Mouse (Mus musculus): ENCODE measurements around the gene Tmem238. TPM values are rescaled to one million over a fixed set of nuclear protein-coding genes. Genes with fewer than 3 reads are reported as not detected.

The Tmem238 gene
- polyA plus RNA-seq, 1 experiment: 59.4 TPM

DNA sequence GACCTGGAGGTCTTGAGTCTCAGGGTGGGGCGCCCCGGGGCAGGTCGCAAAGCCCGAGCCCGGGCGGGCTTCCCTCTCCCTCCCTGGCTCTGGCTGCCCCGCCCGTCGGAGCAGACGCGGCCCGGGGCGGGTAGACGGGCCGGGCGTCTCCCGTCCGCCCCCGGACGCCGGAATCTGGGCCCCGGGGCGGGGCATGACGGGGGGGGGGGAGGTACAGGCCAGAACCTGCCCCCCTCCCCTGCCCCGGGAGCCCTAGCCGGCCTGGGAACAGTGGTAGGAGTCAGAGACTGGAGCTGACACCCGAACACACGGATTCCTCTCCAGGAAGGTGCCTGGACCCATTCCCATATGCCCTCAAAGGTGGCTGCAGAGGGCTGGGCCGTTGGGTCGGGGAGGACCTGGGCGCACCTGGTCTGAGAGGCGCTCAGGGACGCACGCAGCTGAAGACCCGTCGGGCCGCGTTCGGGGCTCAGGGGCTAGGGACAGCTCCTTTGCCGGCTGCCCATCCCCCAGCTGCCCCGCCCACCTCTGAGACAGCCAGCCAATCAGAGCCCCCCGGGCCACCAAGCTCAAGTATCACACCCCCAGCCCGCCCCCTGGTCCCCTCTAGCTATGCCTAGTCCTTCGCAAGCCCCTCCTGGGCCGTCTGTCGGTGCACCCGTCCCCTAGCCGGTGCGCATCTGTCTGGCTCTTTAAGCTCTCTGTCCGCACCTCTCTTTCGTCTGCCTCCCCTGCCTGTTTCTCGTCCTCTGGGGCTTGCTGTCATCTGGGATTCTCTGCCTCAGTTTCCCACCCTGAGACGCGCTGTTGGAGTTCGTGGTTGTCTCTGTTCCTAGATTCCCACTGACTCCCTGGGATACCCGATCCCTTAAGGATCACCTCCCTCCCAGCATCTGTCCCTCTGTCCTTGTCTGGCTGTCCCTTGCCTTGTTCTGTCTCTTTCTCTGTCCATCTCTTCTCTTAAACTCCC lies 12.3 kb downstream of the Tmem238 start:
- peak overlapping the region; percentile 53 for H3K4me3 ChIP-seq (replicated peaks; ENCODE audit: extremely low read depth, low read depth, low read length)
- TF ChIP-seq POLR2A (IDR thresholded peaks at IDR 0.05; ENCODE audit: borderline replicate concordance, extremely low read depth, low read depth, low read length) (no peak), CTCF (IDR thresholded peaks at IDR 0.05; ENCODE audit: insufficient read depth, low read length) (no peak)
- peak; percentile 50 for DNase-seq
- WGBS: 2% methylated on average over 47 of the region's 56 CpGs
- no peaks in the 10 kb centered on the region for H3K4me1 ChIP-seq (ENCODE audit: control insufficient read depth, insufficient read depth, low read length)

DNA sequence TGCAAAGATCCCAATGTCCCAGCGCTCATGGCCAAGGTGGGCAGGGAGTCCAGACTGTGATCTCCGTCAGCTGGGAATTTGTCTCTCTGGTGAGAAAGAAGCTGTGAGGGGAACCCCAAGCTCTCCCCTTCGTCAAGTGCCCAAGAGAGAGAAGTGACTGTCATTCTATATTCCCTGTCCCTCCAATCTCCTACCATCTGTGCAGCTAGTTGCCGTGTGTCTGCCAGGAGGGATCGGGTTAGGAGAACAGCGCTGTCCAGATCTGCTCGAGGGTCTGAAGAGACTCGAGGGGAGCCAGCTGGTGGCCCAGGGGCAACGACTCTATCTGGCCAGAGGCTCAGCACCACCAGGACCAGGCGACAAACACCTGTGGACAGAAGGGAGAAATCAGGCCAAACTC lies 13.3 kb downstream of the Tmem238 start:
- no peak overlapping the region for H3K4me3 ChIP-seq (replicated peaks; ENCODE audit: extremely low read depth, low read depth, low read length)
- WGBS: 52% methylated on average over 10 of the region's 10 CpGs
- no peak for DNase-seq
- TF ChIP-seq POLR2A (IDR thresholded peaks at IDR 0.05; ENCODE audit: borderline replicate concordance, extremely low read depth, low read depth, low read length) (no peak), CTCF (IDR thresholded peaks at IDR 0.05; ENCODE audit: insufficient read depth, low read length) (no peak)
- no peaks in the 10 kb centered on the region for H3K4me1 ChIP-seq (ENCODE audit: control insufficient read depth, insufficient read depth, low read length)

DNA sequence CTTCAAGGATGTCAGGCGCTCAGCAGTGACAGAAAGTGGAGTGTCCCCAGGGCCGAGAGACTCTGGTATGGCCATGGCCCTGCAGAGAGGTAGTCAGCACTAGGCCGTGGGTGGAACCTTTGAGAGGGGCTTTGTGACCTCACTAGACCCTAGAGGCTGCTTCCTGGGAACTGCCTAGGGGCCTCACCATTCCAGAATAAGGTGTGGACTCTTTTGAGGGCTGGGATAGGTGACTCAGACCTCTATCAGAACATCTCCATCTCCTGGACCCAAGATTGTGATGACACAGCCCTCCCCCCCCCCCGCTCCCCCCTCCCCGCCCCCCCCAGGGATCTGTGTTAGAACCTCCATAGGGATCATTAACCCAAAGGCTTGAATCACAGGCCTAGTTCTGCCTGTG lies 18.3 kb downstream of the Tmem238 start, which contains the start of gene Fam71e2:
TSS of gene Fam71e2 (minus strand) at position 101 of the 400 bp plus-strand sequence.
- TF ChIP-seq CTCF (IDR thresholded peaks at IDR 0.05; ENCODE audit: insufficient read depth, low read length): no peak
- DNase-seq: no peak
- Histone ChIP-seq H3K4me3 (replicated peaks; ENCODE audit: extremely low read depth, low read depth, low read length) (no peak within 1 kb of the TSS), H3K4me1 (ENCODE audit: control insufficient read depth, insufficient read depth, low read length) (no peaks in the 10 kb centered on the region)
- 79% methylated on average over 5 of the region's 5 CpGs for WGBS

GRCm38 (mm10) chr7:4764946-4765710 lies 24.3 kb downstream of the Tmem238 start:
- TF ChIP-seq CTCF (IDR thresholded peaks at IDR 0.05; ENCODE audit: insufficient read depth, low read length) (no peak), POLR2A (IDR thresholded peaks at IDR 0.05; ENCODE audit: borderline replicate concordance, extremely low read depth, low read depth, low read length) (no peak)
- Histone ChIP-seq H3K4me3 (replicated peaks; ENCODE audit: extremely low read depth, low read depth, low read length) (peak overlapping the region; percentile 38), H3K4me1 (ENCODE audit: control insufficient read depth, insufficient read depth, low read length) (no peaks in the 10 kb centered on the region)
- DNase-seq: no peak
- WGBS: 21% methylated on average over 4 of the region's 4 CpGs

- H3K4me3 ChIP-seq (replicated peaks; ENCODE audit: extremely low read depth, low read depth, low read length): no peak overlapping the region
- H3K4me1 ChIP-seq (ENCODE audit: control insufficient read depth, insufficient read depth, low read length): no peaks in the 10 kb centered on the region
- no peak for DNase-seq
- 39% methylated on average over 1 of the region's 1 CpGs for WGBS
- no peak for TF ChIP-seq POLR2A (IDR thresholded peaks at IDR 0.05; ENCODE audit: borderline replicate concordance, extremely low read depth, low read depth, low read length)
- no peak for TF ChIP-seq CTCF (IDR thresholded peaks at IDR 0.05; ENCODE audit: insufficient read depth, low read length)
Measured at GRCm38 (mm10) chr7:4759670-4760069, 29.8 kb downstream of the Tmem238 start.

DNA sequence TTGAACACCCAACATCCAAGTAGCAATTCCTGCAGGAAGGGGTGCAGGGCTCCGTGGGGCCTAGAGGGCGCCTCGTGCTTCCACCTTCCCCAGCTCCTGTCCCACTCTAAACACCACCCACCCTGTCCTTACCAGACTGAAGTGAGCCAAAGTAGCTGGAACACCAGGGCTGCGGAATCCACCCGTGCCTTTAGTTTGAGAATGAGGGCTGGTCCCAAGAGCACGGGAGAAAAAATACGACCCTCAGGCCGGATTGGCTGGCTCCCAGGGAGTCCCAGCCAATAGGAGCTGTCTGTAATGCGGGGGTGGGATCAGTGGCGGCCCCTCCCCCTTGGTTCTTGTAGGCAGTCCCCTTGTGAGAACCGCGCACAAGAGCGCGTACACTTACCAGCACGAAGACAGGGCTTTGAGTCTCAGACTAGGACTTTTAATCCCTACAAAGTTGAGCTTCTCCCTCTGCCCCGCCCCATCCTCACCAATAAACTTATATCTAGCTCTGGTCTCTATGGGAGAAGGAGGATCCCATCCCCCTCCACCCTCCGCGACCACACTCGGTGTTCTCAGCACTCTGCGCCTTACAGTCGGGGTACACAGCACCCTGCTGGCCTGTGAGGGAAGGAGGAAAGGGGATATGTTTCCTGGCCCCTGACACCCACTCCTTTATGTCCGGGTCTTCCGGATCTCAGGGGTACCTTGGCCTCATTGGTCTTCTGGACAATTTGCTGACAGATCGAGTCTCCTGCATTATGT lies 36.5 kb downstream of the Tmem238 start, which contains the start of gene Cox6b2:
TSS of gene Cox6b2 (minus strand) at position 274 of the 750 bp plus-strand sequence.
- peak; percentile 63 for DNase-seq
- 5% methylated on average over 24 of the region's 24 CpGs for WGBS
- peak within 1 kb of the TSS; percentile 54 for H3K4me3 ChIP-seq (replicated peaks; ENCODE audit: extremely low read depth, low read depth, low read length)
- no peak for TF ChIP-seq CTCF (IDR thresholded peaks at IDR 0.05; ENCODE audit: insufficient read depth, low read length)
- no peak for TF ChIP-seq POLR2A (IDR thresholded peaks at IDR 0.05; ENCODE audit: borderline replicate concordance, extremely low read depth, low read depth, low read length)
- peaks cover 4% of the 10 kb centered on the region; the same call in 1 of the 2 replicates for H3K4me1 ChIP-seq (ENCODE audit: control insufficient read depth, insufficient read depth, low read length)

DNA sequence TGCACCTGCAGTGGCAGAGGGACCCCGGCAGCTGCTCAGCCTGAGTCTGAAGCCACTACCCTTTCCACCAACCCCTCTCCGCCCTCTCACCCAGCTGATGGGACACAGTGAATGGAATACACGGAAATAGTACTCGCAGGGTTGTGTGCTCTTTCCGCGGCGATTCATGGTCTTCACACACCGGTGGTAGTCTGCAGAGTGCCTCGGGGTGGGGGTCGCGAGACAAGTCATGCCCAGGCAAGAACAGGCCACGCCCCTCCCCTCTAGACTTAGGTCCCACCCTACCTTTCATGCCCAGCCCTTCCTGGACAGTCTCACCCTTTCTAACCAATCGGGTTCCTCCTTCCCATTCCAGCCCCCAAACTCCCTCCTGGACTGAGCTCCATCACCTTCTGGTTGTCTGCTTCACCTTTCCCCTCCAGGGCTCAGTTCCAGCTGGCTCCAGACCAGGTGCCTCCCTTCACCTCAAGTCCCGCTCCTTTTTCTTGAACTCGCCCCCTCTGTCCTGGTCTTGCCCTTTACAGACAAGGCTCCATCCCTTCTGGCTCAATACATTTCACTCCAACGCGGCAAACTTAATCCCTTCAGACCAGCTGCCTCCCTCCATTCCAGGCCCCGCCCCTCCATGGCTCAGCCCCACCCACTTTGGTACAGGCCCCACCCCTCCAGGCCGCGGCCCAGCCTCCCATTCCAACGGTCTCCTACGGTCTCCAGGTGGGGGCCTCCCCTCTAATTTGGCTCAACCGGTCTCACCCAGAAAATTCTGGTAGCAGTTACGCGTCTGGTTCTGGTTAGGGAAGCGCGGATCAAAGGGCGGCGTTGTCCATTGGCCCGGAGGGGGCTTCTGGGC lies 37.3 kb downstream of the Tmem238 start:
- H3K4me3 ChIP-seq (replicated peaks; ENCODE audit: extremely low read depth, low read depth, low read length): peak overlapping the region; percentile 54

DNA sequence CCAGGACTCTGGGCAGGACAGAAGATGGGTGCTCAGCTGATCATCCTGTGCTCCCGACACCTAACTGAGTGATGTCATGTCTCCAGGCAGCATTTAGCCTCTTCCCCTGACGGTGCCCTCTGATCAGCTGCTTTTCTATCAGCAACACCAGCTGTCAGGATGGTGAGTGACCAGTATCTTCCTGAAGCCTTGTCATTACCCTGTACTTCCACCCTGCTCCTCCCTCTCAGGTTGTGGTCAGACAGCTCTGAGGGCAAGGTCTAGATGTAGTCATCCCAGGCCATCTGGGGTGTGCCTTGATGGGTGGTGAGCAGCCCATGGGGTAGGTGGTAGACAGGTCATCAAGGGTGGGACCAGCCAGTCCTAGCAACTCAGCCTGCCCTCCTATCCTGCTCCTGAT lies 40.3 kb downstream of the Tmem238 start:
- DNase-seq: no peak
- TF ChIP-seq CTCF (IDR thresholded peaks at IDR 0.05; ENCODE audit: insufficient read depth, low read length): no peak
- TF ChIP-seq POLR2A (IDR thresholded peaks at IDR 0.05; ENCODE audit: borderline replicate concordance, extremely low read depth, low read depth, low read length): no peak
- Histone ChIP-seq H3K4me1 (ENCODE audit: control insufficient read depth, insufficient read depth, low read length) (peaks cover 4% of the 10 kb centered on the region; the same call in 1 of the 2 replicates), H3K4me3 (replicated peaks; ENCODE audit: extremely low read depth, low read depth, low read length) (no peak overlapping the region)
- 80% methylated on average over 2 of the region's 2 CpGs for WGBS

More for the DNA sequence above, 37.3 kb downstream of the Tmem238 start:
- TF ChIP-seq POLR2A (IDR thresholded peaks at IDR 0.05; ENCODE audit: borderline replicate concordance, extremely low read depth, low read depth, low read length): no peak
- no peak for TF ChIP-seq CTCF (IDR thresholded peaks at IDR 0.05; ENCODE audit: insufficient read depth, low read length)
- WGBS: 3% methylated on average over 30 of the region's 30 CpGs
- H3K4me1 ChIP-seq (ENCODE audit: control insufficient read depth, insufficient read depth, low read length): peaks cover 4% of the 10 kb centered on the region; the same call in 1 of the 2 replicates
- peak; percentile 49 for DNase-seq

All from lung, adult 2 months (tissue).